Comparison of ENCODE assay signal across 8 mouse cellular contexts in the genomic region with DNA sequence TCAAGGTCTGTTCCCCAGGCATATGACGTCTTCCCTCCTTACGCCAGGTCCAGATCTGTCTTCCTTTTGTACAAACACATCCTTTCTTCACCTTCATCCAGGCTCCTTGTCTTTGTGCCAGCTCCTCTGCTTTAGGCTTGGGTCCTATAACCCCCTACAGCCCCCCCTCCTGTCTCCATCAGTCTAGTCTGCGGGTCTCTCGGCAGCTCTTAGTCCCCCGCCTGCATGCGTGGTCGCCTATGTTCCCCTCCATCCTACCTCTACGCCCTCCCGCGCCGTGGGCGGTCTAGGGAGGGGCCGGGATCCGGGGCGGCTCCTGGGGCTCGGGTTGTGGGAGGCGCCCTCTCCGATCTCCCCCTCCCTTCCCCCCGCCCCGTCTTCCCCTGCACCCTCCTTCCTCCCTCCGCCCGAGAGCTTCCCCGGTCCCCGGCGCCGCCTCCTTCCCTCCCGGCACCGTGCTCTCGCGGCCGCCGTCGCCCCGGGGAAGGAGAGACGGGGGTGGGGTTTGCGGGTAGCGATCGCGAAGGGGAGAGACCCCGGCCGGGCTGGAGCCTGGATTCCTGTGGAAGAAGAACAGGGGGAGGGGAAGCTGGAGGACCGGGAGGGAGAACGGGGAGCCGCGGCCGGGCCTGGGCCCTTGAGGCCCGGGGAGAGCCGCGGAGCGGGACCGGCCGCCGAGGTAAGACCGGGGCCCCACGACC. TPM values are rescaled to one million over a fixed set of nuclear protein-coding genes. Genes with fewer than 3 reads are reported as not detected.
DNase-seq lines count a peak whose midpoint lies in the region; ATAC-seq and TF ChIP-seq lines count a peak whose summit lies in the region.

A gene (plus strand): TSS at position 356 of the 701 bp plus-strand sequence.

- H3K4me2 ChIP-seq in forebrain, embryonic 13.5 days, result peak within 1 kb of the TSS; percentile 91
- H3K4me2 ChIP-seq in heart, embryonic 16.5 days (ENCODE audit: low read depth, low read length), result peak within 1 kb of the TSS; percentile 92
- peak within 1 kb of the TSS; percentile 73 for H3K4me2 ChIP-seq in liver, embryonic 16.5 days (ENCODE audit: low read depth, low read length)
- peak within 1 kb of the TSS; percentile 88 for H3K4me2 ChIP-seq in neural tube, embryonic 13.5 days

- no peak for TF ChIP-seq CTCF in brain, embryonic 14.5 days (IDR thresholded peaks at IDR 0.05; ENCODE audit: borderline replicate concordance, extremely low read depth, insufficient read depth, insufficient read length)

- no peaks in the 10 kb centered on the region for H3K9me3 ChIP-seq in forebrain, embryonic 13.5 days (replicated peaks)
- no peaks in the 10 kb centered on the region for H3K9me3 ChIP-seq in heart, embryonic 16.5 days (replicated peaks; ENCODE audit: control insufficient read depth, low read length)
- H3K9me3 ChIP-seq in liver, embryonic 16.5 days (replicated peaks; ENCODE audit: control insufficient read depth, low read length), result no peaks in the 10 kb centered on the region
- no peaks in the 10 kb centered on the region for H3K9me3 ChIP-seq in neural tube, embryonic 13.5 days

- peaks cover 42% of the 10 kb centered on the region for H3K4me1 ChIP-seq in forebrain, embryonic 13.5 days
- H3K4me1 ChIP-seq in heart, embryonic 16.5 days (ENCODE audit: control insufficient read depth, insufficient read depth, low read length), result peaks cover 15% of the 10 kb centered on the region
- H3K4me1 ChIP-seq in liver, embryonic 16.5 days (ENCODE audit: control insufficient read depth, low read depth, low read length), result peaks cover 3% of the 10 kb centered on the region
- H3K4me1 ChIP-seq in neural tube, embryonic 13.5 days (replicated peaks), result peaks cover 45% of the 10 kb centered on the region

- peak within 1 kb of the TSS; percentile 86 for H3K4me3 ChIP-seq in forebrain, embryonic 13.5 days
- peak within 1 kb of the TSS; percentile 86 for H3K4me3 ChIP-seq in heart, embryonic 16.5 days (ENCODE audit: low read length)
- H3K4me3 ChIP-seq in liver, embryonic 16.5 days (ENCODE audit: low read depth, low read length), result peak within 1 kb of the TSS; percentile 61
- H3K4me3 ChIP-seq in neural tube, embryonic 13.5 days, result peak within 1 kb of the TSS; percentile 80

- H3K9ac ChIP-seq in forebrain, embryonic 13.5 days, result peak within 1 kb of the TSS; percentile 96
- H3K9ac ChIP-seq in heart, embryonic 16.5 days (ENCODE audit: low read length), result peak within 1 kb of the TSS; percentile 90
- H3K9ac ChIP-seq in liver, embryonic 16.5 days (ENCODE audit: low read depth, low read length), result peak within 1 kb of the TSS; percentile 61
- H3K9ac ChIP-seq in neural tube, embryonic 13.5 days, result peak within 1 kb of the TSS; percentile 98

- H3K36me3 ChIP-seq in forebrain, embryonic 13.5 days (ENCODE audit: poor library complexity, severe bottlenecking), result no peaks in the 10 kb centered on the region
- H3K36me3 ChIP-seq in heart, embryonic 16.5 days (ENCODE audit: control insufficient read depth, insufficient read depth), result no peaks in the 10 kb centered on the region
- H3K36me3 ChIP-seq in liver, embryonic 16.5 days (ENCODE audit: control insufficient read depth, insufficient read depth), result no peaks in the 10 kb centered on the region
- H3K36me3 ChIP-seq in neural tube, embryonic 13.5 days, result no peaks in the 10 kb centered on the region

- H3K27ac ChIP-seq in forebrain, embryonic 13.5 days, result peak within 1 kb of the TSS; percentile 93
- peak within 1 kb of the TSS; percentile 63 for H3K27ac ChIP-seq in heart, embryonic 16.5 days (ENCODE audit: low read length)
- no peak within 1 kb of the TSS for H3K27ac ChIP-seq in liver, embryonic 16.5 days (ENCODE audit: low read length)
- H3K27ac ChIP-seq in neural tube, embryonic 13.5 days (replicated peaks), result peak within 1 kb of the TSS; percentile 94

- peak; percentile 60; the same call in 1 of the 2 replicates for TF ChIP-seq POLR2A in brain, embryonic 14.5 days (IDR thresholded peaks at IDR 0.05; ENCODE audit: borderline replicate concordance, extremely low read depth, insufficient read depth, insufficient read length, poor library complexity, severe bottlenecking)

- WGBS in forebrain, embryonic 13.5 days, result under 1% methylated on average over 36 of the region's 55 CpGs
- under 1% methylated on average over 54 of the region's 55 CpGs for WGBS in heart, embryonic 16.5 days
- under 1% methylated on average over 37 of the region's 55 CpGs for WGBS in liver, embryonic 16.5 days (ENCODE audit: insufficient replicate concordance)
- WGBS in neural tube, embryonic 13.5 days, result 1% methylated on average over 50 of the region's 55 CpGs

- peak; percentile 46 to 59 for DNase-seq in CD8-positive naive resting alpha-beta T cell, adult 2 months (ENCODE audit: low read depth in 2 of 2, low spot score in 2 of 2)
- peak; percentile 96 for DNase-seq in brain, embryonic 14.5 days (ENCODE audit: low read depth)
- DNase-seq in kidney, postnatal 25 days, result peak; percentile 81 to 91
- DNase-seq in telencephalon, adult 2 months (ENCODE audit: low read depth, low spot score), result peak; percentile 79

- H3K27me3 ChIP-seq in forebrain, embryonic 13.5 days, result peaks cover 4% of the 10 kb centered on the region
- H3K27me3 ChIP-seq in heart, embryonic 16.5 days (ENCODE audit: control insufficient read depth, insufficient read depth, low read length), result peaks cover 14% of the 10 kb centered on the region
- H3K27me3 ChIP-seq in liver, embryonic 16.5 days (ENCODE audit: control insufficient read depth, insufficient read depth, low read depth, low read length), result peaks cover 59% of the 10 kb centered on the region
- H3K27me3 ChIP-seq in neural tube, embryonic 13.5 days, result peaks cover 5% of the 10 kb centered on the region; the same call in 1 of the 2 replicates

- peak; percentile 80 for ATAC-seq in forebrain, embryonic 13.5 days
- peak; percentile 91 for ATAC-seq in heart, embryonic 16.5 days (replicated peaks; ENCODE audit: extremely low read depth, insufficient read depth, low FRiP score)
- ATAC-seq in liver, embryonic 16.5 days (ENCODE audit: low read depth), result peak; percentile 73
- peak; percentile 83 for ATAC-seq in neural tube, embryonic 13.5 days (ENCODE audit: low read depth)

RNA-seq across cellular contexts. Expression of the gene that starts here (rescaled TPM):
- 238 and 282 TPM in 2 replicates for polyA plus RNA-seq in brain, embryonic 14.5 days (2012; rRNA removed)
- 30.1 and 35.2 TPM in 2 replicates for polyA plus RNA-seq in forebrain, embryonic 13.5 days (2015; fragmentation: Nextera tagmentation; extraction: Ambion mirVana)
- 3.7 and 4.1 TPM in 2 replicates for polyA plus RNA-seq in heart, embryonic 16.5 days (2015; fragmentation: Nextera tagmentation; extraction: Ambion mirVana)
- 0.46 and 1.0 TPM in 2 replicates for polyA plus RNA-seq in liver, embryonic 16.5 days (2015; fragmentation: Nextera tagmentation; extraction: Ambion mirVana)
- 56.2 and 57.0 TPM in 2 replicates for polyA plus RNA-seq in neural tube, embryonic 13.5 days (2015; fragmentation: Nextera tagmentation; extraction: Ambion mirVana)
